Mouse (Mus musculus): ENCODE results near the gene Thsd4.

Thsd4 gene

GRCm38 (mm10) chr9:60517148-60517547, 4.7 kb downstream of the Thsd4 start:
- DNase-seq (ENCODE audit: low read depth, low spot score), result no peak

- no peak for DNase-seq (ENCODE audit: low read depth, low spot score)
These were observed 5.5 kb downstream of the Thsd4 start for GRCm38 (mm10) chr9:60516379-60516778.

GRCm38 (mm10) chr9:60513329-60513788, 8.5 kb downstream of the Thsd4 start:
- no peak for DNase-seq (ENCODE audit: low read depth, low spot score)

GRCm38 (mm10) chr9:60510876-60511275, 11.0 kb downstream of the Thsd4 start:
- DNase-seq (ENCODE audit: low read depth, low spot score), result no peak

GRCm38 (mm10) chr9:60506136-60506535, 15.7 kb downstream of the Thsd4 start:
- no peak for DNase-seq (ENCODE audit: low read depth, low spot score)

- no peak for DNase-seq (ENCODE audit: low read depth, low spot score)
These were observed 17.2 kb downstream of the Thsd4 start for GRCm38 (mm10) chr9:60504378-60505285.

GRCm38 (mm10) chr9:60502220-60502619, 19.6 kb downstream of the Thsd4 start:
- DNase-seq (ENCODE audit: low read depth, low spot score), result no peak

- no peak for DNase-seq (ENCODE audit: low read depth, low spot score)
These were observed 20.2 kb downstream of the Thsd4 start for GRCm38 (mm10) chr9:60501504-60502179.

GRCm38 (mm10) chr9:60492275-60492974, 29.4 kb downstream of the Thsd4 start:
- no peak for DNase-seq (ENCODE audit: low read depth, low spot score)

- DNase-seq (ENCODE audit: low read depth, low spot score), result no peak
These were observed 30.3 kb downstream of the Thsd4 start for GRCm38 (mm10) chr9:60491489-60492100.

GRCm38 (mm10) chr9:60491079-60491478, 30.8 kb downstream of the Thsd4 start:
- no peak for DNase-seq (ENCODE audit: low read depth, low spot score)

- no peak for DNase-seq (ENCODE audit: low read depth, low spot score)
These were observed 33.0 kb downstream of the Thsd4 start for GRCm38 (mm10) chr9:60488816-60489215.

- no peak for DNase-seq (ENCODE audit: low read depth, low spot score)
These were observed 39.7 kb downstream of the Thsd4 start for GRCm38 (mm10) chr9:60482165-60482564.

- no peak for DNase-seq (ENCODE audit: low read depth, low spot score)
These were observed 41.8 kb downstream of the Thsd4 start for GRCm38 (mm10) chr9:60480052-60480451.

- no peak for DNase-seq (ENCODE audit: low read depth, low spot score)
These were observed 43.0 kb downstream of the Thsd4 start for GRCm38 (mm10) chr9:60478806-60479205.

- no peak for DNase-seq (ENCODE audit: low read depth, low spot score)
These were observed 43.7 kb downstream of the Thsd4 start for GRCm38 (mm10) chr9:60477991-60478750.

- no peak for DNase-seq (ENCODE audit: low read depth, low spot score)
These were observed 61.5 kb downstream of the Thsd4 start for GRCm38 (mm10) chr9:60460010-60460982.

GRCm38 (mm10) chr9:60458468-60458962, 63.3 kb downstream of the Thsd4 start:
- no peak for DNase-seq (ENCODE audit: low read depth, low spot score)

- DNase-seq (ENCODE audit: low read depth, low spot score), result no peak
These were observed 64.3 kb downstream of the Thsd4 start for GRCm38 (mm10) chr9:60457359-60458210.
